Mouse (Mus musculus): Measurements from ENCODE around the gene Gm16503. TPM values are rescaled to one million over a fixed set of nuclear protein-coding genes. Genes with fewer than 3 reads are reported as not detected.
"Not testable (repeated sequence)": the region's sequence is repeated elsewhere in the genome, so short reads cannot be mapped to it uniquely, and the experiment has no call there.

Gene Gm16503
- polyA plus RNA-seq, 1 experiment from 2014 or later: 0.53 TPM

GRCm38 (mm10) chr4:147537702-147538101 is 2.3 kb upstream of the Gm16503 start:
- WGBS: 77% methylated on average over 2 of the region's 2 CpGs
- Histone ChIP-seq H3K4me3 (ENCODE audit: low read depth, low read length) (no peak overlapping the region), H3K9ac (ENCODE audit: low read length) (no peak overlapping the region), H3K27me3 (replicated peaks; ENCODE audit: control insufficient read depth, insufficient read depth, low read length) (no peaks in the 10 kb centered on the region), H3K9me3 (ENCODE audit: control insufficient read depth, low read length) (peaks cover 15% of the 10 kb centered on the region), H3K4me2 (ENCODE audit: low read length) (no peak overlapping the region), H3K27ac (ENCODE audit: low read depth) (no peak overlapping the region), H3K4me1 (replicated peaks; ENCODE audit: control insufficient read depth, insufficient read depth, low read length) (no peaks in the 10 kb centered on the region), H3K36me3 (ENCODE audit: control insufficient read depth, insufficient read depth, low read length) (no peaks in the 10 kb centered on the region)
- ATAC-seq (replicated peaks; ENCODE audit: low FRiP score, low TSS enrichment, low read depth) (no peak), DNase-seq (ENCODE audit: low spot score) (no peak)

GRCm38 (mm10) chr4:147541105-147541504 is 1.1 kb downstream of the Gm16503 start:
- no peak for DNase-seq (ENCODE audit: low spot score)
- ATAC-seq (replicated peaks; ENCODE audit: low FRiP score, low TSS enrichment, low read depth): no peak
- Histone ChIP-seq H3K27me3 (replicated peaks; ENCODE audit: control insufficient read depth, insufficient read depth, low read length) (no peaks in the 10 kb centered on the region), H3K27ac (ENCODE audit: low read depth) (no peak overlapping the region), H3K4me2 (ENCODE audit: low read length) (no peak overlapping the region), H3K4me3 (ENCODE audit: low read depth, low read length) (no peak overlapping the region), H3K9me3 (ENCODE audit: control insufficient read depth, low read length) (peaks cover 11% of the 10 kb centered on the region; the same call in 1 of the 2 replicates), H3K4me1 (replicated peaks; ENCODE audit: control insufficient read depth, insufficient read depth, low read length) (no peaks in the 10 kb centered on the region), H3K36me3 (ENCODE audit: control insufficient read depth, insufficient read depth, low read length) (no peaks in the 10 kb centered on the region), H3K9ac (ENCODE audit: low read length) (no peak overlapping the region)

GRCm38 (mm10) chr4:147553071-147553470 is 13.1 kb downstream of the Gm16503 start, which contains the start of gene Zfp985:
TSS of gene Zfp985 (plus strand) at chr4:147553277.
- H3K36me3 ChIP-seq (ENCODE audit: control insufficient read depth, insufficient read depth, low read length); H3K4me2 ChIP-seq (ENCODE audit: low read length); ATAC-seq (replicated peaks; ENCODE audit: low FRiP score, low TSS enrichment, low read depth); DNase-seq (ENCODE audit: low spot score); H3K27ac ChIP-seq (ENCODE audit: low read depth); H3K27me3 ChIP-seq (replicated peaks; ENCODE audit: control insufficient read depth, insufficient read depth, low read length); H3K9me3 ChIP-seq (ENCODE audit: control insufficient read depth, low read length); H3K9ac ChIP-seq (ENCODE audit: low read length); H3K4me3 ChIP-seq (ENCODE audit: low read depth, low read length); H3K4me1 ChIP-seq (replicated peaks; ENCODE audit: control insufficient read depth, insufficient read depth, low read length): not testable (repeated sequence)
- WGBS: 81% methylated on average over 5 of the region's 5 CpGs

GRCm38 (mm10) chr4:147554361-147554760 is 14.3 kb downstream of the Gm16503 start:
- not testable (repeated sequence) for ATAC-seq (replicated peaks; ENCODE audit: low FRiP score, low TSS enrichment, low read depth); H3K4me1 ChIP-seq (replicated peaks; ENCODE audit: control insufficient read depth, insufficient read depth, low read length)
- 84% methylated on average over 2 of the region's 2 CpGs for WGBS

GRCm38 (mm10) chr4:147556921-147557320 is 16.9 kb downstream of the Gm16503 start:
- 41% methylated on average over 1 of the region's 1 CpGs for WGBS
- not testable (repeated sequence) for H3K4me1 ChIP-seq (replicated peaks; ENCODE audit: control insufficient read depth, insufficient read depth, low read length); H3K36me3 ChIP-seq (ENCODE audit: control insufficient read depth, insufficient read depth, low read length); ATAC-seq (replicated peaks; ENCODE audit: low FRiP score, low TSS enrichment, low read depth); H3K27me3 ChIP-seq (replicated peaks; ENCODE audit: control insufficient read depth, insufficient read depth, low read length); H3K9me3 ChIP-seq (ENCODE audit: control insufficient read depth, low read length); H3K4me3 ChIP-seq (ENCODE audit: low read depth, low read length); H3K4me2 ChIP-seq (ENCODE audit: low read length); H3K9ac ChIP-seq (ENCODE audit: low read length); DNase-seq (ENCODE audit: low spot score); H3K27ac ChIP-seq (ENCODE audit: low read depth)

More at GRCm38 (mm10) chr4:147554361-147554760, 14.3 kb downstream of the Gm16503 start:
- not testable (repeated sequence) for H3K27ac ChIP-seq (ENCODE audit: low read depth); H3K27me3 ChIP-seq (replicated peaks; ENCODE audit: control insufficient read depth, insufficient read depth, low read length); H3K4me2 ChIP-seq (ENCODE audit: low read length); H3K9me3 ChIP-seq (ENCODE audit: control insufficient read depth, low read length); H3K36me3 ChIP-seq (ENCODE audit: control insufficient read depth, insufficient read depth, low read length); H3K4me3 ChIP-seq (ENCODE audit: low read depth, low read length); H3K9ac ChIP-seq (ENCODE audit: low read length); DNase-seq (ENCODE audit: low spot score)

GRCm38 (mm10) chr4:147558011-147558410 is 18.0 kb downstream of the Gm16503 start:
- H3K4me3 ChIP-seq (ENCODE audit: low read depth, low read length); H3K4me1 ChIP-seq (replicated peaks; ENCODE audit: control insufficient read depth, insufficient read depth, low read length); H3K27me3 ChIP-seq (replicated peaks; ENCODE audit: control insufficient read depth, insufficient read depth, low read length); H3K9ac ChIP-seq (ENCODE audit: low read length); H3K27ac ChIP-seq (ENCODE audit: low read depth); H3K4me2 ChIP-seq (ENCODE audit: low read length); H3K36me3 ChIP-seq (ENCODE audit: control insufficient read depth, insufficient read depth, low read length); DNase-seq (ENCODE audit: low spot score); ATAC-seq (replicated peaks; ENCODE audit: low FRiP score, low TSS enrichment, low read depth); H3K9me3 ChIP-seq (ENCODE audit: control insufficient read depth, low read length): not testable (repeated sequence)

- not testable (repeated sequence) for H3K36me3 ChIP-seq (ENCODE audit: control insufficient read depth, insufficient read depth, low read length); ATAC-seq (replicated peaks; ENCODE audit: low FRiP score, low TSS enrichment, low read depth); H3K9me3 ChIP-seq (ENCODE audit: control insufficient read depth, low read length); H3K4me2 ChIP-seq (ENCODE audit: low read length); H3K27me3 ChIP-seq (replicated peaks; ENCODE audit: control insufficient read depth, insufficient read depth, low read length); DNase-seq (ENCODE audit: low spot score); H3K9ac ChIP-seq (ENCODE audit: low read length); H3K4me1 ChIP-seq (replicated peaks; ENCODE audit: control insufficient read depth, insufficient read depth, low read length); H3K27ac ChIP-seq (ENCODE audit: low read depth); H3K4me3 ChIP-seq (ENCODE audit: low read depth, low read length)
- WGBS: 53% methylated on average over 1 of the region's 1 CpGs
Observed at GRCm38 (mm10) chr4:147559096-147559495, 19.1 kb downstream of the Gm16503 start.

- no peak overlapping the region for H3K4me2 ChIP-seq (ENCODE audit: low read length)
- no peaks in the 10 kb centered on the region for H3K36me3 ChIP-seq (ENCODE audit: control insufficient read depth, insufficient read depth, low read length)
- H3K4me3 ChIP-seq (ENCODE audit: low read depth, low read length): no peak overlapping the region
- no peak overlapping the region for H3K9ac ChIP-seq (ENCODE audit: low read length)
- no peak overlapping the region for H3K27ac ChIP-seq (ENCODE audit: low read depth)
- H3K4me1 ChIP-seq (replicated peaks; ENCODE audit: control insufficient read depth, insufficient read depth, low read length): no peaks in the 10 kb centered on the region
- 72% methylated on average over 6 of the region's 6 CpGs for WGBS
- no peak for DNase-seq (ENCODE audit: low spot score)
- H3K9me3 ChIP-seq (ENCODE audit: control insufficient read depth, low read length): peaks cover under 1% of the 10 kb centered on the region; the same call in 1 of the 2 replicates
- no peaks in the 10 kb centered on the region for H3K27me3 ChIP-seq (replicated peaks; ENCODE audit: control insufficient read depth, insufficient read depth, low read length)
- no peak for ATAC-seq (replicated peaks; ENCODE audit: low FRiP score, low TSS enrichment, low read depth)
Observed at GRCm38 (mm10) chr4:147565426-147566220, 25.6 kb downstream of the Gm16503 start.

GRCm38 (mm10) chr4:147571156-147571555 is 31.1 kb downstream of the Gm16503 start:
- 83% methylated on average over 8 of the region's 8 CpGs for WGBS
- not testable (repeated sequence) for H3K9me3 ChIP-seq (ENCODE audit: control insufficient read depth, low read length); H3K9ac ChIP-seq (ENCODE audit: low read length); H3K4me1 ChIP-seq (replicated peaks; ENCODE audit: control insufficient read depth, insufficient read depth, low read length); DNase-seq (ENCODE audit: low spot score); H3K27me3 ChIP-seq (replicated peaks; ENCODE audit: control insufficient read depth, insufficient read depth, low read length); ATAC-seq (replicated peaks; ENCODE audit: low FRiP score, low TSS enrichment, low read depth); H3K4me3 ChIP-seq (ENCODE audit: low read depth, low read length); H3K27ac ChIP-seq (ENCODE audit: low read depth); H3K4me2 ChIP-seq (ENCODE audit: low read length); H3K36me3 ChIP-seq (ENCODE audit: control insufficient read depth, insufficient read depth, low read length)
